Mouse (Mus musculus): Measurements from ENCODE around the gene Atp5d.
"Not testable (repeated sequence)": the region's sequence is repeated elsewhere in the genome, so short reads cannot be mapped to it uniquely, and the experiment has no call there.

Atp5d gene

DNA sequence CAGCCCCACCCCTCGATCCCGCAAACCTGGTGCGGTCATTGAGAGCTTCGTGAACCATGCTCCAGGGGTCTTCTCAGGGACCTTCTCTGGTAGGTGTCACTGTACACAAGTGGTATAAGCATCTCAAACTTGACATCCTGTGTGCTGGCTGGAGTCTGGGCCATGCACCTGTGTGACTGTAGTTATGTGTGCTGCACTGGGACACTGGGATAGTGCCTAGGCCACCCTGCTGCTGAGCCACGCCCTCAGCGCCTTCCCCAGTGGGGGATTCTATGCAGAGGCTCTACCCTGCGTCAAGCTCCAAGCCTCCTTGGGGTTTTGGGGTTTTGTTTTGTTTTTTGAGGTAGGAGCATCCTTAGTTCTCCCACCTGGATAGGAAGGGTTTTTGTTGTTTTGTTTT is 16.0 kb downstream of the Atp5d start:
- no peak for DNase-seq (ENCODE audit: low spot score)

DNA sequence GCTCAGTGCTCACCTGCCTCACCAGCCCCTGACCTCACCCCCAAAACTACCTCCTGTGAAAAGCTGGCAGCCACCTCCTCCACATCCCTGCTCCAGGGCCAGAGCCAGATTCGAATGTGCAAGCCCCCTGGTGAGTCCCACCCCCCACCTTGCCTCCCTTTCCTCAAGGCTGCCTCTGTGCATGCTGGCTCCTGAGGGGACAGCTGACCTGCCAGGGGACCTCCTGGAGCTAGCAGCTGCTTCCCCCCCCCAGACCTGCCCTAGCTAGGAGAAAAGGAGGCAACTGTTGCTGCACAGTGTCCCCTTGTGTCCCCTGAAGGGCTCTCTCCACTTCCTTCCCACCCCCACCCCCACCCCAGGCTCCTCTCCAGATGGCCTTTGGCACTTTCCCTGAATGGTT is 16.8 kb downstream of the Atp5d start:
- DNase-seq (ENCODE audit: low spot score): no peak

DNA sequence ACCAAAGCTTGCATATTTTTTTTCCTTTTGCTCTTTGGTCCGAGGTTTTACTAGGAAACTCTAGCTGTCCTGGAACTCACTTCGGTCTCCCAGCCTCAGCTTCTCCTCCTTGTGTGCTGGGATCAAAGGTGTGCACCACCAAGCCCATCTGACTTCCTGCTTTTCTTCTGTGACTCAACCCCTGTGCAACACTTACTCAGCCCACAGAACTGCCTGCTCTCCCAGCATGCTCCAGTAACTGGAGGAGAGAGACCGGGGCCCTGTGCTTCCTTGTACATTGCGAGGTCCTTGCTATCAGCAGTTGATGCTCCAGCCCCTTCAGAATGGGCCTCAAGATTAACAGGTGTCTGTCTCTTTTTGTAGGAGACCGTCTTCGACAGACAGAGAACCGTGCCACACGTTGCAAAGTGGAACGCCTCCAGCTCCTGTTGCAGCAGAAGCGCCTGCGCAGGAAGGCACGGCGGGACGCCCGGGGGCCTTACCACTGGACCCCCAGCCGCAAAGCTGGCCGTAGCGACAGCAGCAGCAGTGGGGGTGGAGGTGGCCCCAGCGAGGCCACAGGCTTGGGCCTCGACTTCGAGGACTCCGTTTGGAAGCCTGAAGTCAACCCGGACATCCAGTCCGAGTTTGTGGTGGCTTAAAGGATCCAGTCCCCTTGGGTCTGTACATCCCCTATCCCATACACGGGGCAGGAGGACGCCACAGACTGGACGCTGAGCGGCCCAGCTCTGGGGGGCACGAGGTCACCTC is 17.7 kb downstream of the Atp5d start:
- DNase-seq (ENCODE audit: low spot score): no peak

DNA sequence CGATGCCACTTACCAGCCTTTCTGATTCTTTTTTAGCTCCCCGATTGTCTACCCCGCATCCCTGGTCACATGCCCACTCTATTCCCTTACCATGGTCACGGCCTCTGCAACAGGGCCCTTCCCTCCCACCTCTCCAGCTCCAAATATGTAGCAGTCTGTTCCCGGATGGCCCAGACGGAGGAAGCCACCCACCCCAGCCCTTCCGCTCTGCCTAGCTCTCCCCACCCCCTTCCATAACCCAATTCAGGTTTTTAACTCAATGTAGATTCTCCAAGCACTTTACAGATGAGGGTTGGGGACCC is 18.3 kb downstream of the Atp5d start:
- DNase-seq (ENCODE audit: low spot score): no peak

DNA sequence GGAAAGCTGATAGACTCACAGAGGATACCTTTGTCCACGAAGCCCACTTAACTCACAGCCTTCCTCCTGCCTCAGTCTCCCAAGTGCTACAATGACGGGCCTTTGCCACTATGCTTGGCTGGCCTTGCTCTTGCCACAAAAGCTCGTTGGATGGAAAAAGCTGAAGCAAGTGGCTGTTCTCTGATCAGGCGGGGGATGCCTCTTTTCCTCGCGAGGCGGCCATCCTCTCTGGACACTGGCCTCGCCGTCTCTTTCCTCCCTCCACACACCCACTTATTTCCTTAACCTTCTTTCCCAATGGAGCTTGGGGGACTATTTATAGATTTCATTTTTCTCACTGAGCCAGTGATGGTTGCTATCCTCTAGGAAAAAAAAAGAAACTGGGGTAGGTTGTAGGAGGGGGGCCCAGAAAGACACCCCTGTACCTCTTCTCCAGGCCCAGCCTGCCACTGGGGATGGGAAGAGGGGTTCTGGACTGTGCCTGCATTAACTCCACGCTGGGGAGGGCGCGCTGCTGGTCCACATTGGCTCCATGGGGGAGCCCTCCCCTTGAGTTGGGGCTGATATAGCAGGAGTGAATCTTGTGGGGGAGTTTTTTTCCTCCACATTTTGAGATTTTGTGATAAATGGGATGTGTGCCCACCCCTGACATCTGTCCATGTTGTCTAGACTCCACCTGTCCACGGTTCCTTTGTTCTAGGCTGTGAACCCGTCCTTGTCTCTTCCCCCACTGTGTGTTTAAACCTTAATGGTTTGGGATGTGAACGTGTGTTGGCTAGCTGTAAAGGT is 18.9 kb downstream of the Atp5d start:
- no peak for DNase-seq (ENCODE audit: low spot score)

DNA sequence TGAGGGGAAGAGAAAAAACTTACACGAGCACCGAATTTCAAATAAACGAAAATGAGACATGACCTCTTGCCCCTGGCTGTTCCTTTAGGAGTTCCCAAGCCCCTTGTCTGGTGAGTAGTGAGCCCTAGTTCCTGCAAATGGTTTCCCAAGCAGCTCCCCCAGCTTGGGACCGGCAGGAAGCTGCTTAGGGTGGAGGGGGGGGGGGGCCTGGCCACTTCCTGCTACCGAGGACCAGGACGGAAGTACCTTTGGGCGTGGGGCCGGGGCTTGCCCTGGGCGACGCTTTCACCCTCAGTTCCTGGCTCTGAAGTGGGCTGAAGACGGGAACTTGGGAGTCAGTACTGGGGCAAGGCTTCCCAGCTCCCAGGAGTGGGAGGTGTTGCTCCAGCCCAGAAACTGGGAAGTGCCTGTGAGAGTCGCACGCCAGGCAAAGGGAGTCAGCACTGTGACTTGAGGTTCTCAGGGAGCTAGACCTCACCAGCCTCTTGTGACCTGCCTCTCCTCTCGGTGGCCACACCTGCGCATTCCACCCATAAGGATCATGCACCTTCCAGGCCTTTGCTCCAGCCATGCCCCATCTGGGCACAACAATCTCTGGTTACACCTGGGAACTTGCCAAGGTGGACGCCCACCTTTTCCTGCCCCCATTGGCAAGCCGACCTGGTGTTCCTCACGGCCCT is 20.0 kb downstream of the Atp5d start:
- peak; percentile 54 for DNase-seq (ENCODE audit: low spot score)

DNA sequence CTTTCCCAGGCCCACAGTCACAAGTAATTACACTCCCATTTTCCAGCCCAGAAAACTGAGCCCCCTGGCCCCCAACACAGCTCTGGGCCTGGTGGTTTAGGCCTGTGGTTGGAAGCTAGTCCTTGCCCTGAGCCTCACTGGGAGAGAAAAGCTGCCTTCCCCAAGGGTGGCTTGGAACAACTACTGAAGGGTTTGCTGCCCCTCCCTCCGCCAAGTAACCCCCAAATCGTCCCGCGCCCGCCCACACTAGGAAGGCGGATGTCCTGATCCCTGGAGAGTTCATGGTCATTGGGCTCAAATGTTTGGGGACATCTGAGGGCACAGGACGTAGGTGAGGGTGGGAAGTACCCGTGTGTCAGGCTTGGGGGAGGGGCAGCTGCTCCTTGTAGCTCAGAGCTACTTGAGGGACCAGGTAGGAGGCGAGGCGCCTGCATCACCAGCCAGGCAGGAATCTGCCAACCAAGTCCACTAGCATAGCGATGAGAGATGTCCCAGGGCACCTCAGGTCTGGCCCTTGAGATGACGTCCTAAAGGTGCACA is 20.7 kb downstream of the Atp5d start:
- DNase-seq (ENCODE audit: low spot score): peak; percentile 51

DNA sequence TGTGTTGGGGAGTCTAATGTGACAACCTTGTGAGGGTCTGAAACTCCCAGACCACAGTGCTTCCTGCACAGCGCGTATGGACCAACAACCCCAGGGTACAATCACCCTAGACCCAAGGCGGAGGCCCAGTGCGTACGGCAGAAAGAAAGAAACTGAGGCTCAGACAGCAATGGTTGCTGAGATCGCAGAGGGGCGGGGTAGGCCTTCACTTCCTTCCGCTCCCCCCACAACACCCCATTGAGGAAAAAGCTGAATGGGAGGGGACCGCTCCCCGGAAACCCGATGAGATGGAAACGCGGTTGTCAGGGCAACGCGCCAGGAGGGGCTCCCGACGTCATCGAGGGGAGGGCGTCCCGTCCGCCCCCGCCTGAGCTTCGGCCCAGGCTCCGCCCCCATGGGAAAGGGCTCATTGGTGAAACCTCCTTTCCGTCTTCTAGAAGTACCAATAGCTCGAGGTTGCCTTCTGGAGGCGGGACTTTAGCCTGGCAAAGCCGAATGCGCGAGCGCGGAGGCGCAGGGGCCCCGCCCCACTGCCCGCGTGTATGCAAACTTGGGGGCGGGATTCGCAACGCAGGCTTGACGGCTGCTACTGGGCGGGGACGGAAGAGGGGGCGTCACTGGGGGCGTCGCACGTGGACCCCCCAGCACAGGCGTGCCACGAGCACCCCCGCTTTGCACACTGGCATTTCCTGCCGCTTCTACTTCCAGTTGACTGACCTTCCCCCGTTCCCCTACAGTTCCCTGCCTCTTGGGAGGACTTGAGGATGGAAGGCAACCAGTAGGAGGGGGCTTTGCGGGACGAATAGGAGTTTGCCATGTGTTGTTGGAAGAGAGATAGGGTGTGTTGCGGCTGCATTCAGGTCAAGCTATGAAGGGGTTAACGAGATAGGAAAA is 21.4 kb downstream of the Atp5d start:
- DNase-seq (ENCODE audit: low spot score): peak; percentile 99

DNA sequence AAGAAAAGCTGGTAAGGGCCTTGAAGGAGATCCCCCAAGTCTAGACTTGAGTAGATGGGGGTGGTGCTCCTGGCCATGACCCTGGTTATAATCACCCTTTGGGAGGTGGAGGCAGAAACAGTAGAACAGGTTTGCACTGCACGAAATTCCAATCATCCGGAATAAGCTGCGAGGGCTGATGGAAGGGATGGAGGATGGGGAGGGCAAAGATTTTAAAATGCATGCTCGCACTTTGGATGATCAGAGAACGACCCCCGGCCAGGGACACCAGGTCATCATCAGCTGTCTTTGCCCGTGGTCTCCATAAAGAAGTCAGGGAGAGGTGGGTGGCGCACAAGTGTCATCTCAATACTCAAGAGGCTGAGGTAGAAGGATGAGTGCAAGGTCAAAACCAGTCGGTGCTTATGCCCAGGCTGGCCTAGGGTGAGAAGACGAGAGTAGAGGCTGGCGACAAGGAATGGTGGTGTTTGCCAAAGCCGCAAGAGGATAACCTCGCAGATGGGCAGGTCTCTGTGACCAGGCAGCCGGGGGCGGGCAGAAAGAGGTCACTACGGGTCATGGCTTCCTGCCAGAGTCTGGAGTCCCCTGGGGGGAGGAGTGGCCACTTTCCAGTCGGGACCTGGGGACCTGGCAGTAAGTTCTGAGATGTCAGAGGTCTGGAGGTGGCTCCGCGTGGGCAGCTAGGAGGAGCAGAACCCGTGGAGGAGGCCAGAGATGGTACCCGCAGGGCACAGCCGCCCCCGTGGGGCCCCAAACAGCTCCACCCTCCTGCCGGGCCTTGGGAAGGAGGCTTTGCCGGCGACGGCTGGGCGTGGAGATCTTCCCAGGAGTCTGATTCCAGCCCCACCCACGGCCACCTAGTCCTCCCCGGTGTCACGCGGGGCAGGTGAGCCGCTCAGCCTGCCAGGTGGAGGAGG is 22.3 kb downstream of the Atp5d start:
- peak; percentile 86 for DNase-seq (ENCODE audit: low spot score)

DNA sequence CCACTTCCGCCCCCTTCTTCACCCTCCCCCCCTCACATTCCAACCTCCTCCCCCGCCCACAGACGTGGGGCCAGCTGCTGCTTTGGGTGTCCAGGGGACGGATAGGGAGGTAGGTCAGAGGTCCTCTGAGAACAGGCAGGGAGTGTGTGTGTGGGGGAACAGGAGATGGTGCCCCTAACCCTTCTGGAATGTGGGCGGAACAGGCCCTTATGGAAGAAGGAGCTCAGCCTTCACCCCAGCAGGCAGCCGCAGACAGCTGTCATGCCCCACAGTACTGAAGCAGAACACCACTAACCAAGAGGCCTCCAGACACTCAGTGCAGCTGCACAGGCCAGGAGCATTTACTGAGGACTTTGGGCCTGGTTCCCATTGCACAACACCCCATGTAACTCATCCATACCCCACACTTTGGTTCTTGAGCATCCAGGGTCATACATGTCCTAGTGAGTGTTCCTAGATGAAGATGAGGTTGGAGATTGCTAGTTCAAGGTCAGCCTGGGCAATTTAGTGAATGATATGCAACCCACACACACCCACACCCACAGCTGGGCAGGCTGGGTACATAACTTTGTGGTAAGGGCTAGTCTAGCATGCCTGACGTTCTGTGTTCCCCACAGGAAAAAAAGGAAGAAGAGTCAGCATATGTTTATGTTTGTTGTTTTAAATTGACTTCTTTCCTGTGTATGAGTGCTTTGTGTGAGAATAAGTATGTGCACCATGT is 23.2 kb downstream of the Atp5d start:
- DNase-seq (ENCODE audit: low spot score): no peak

DNA sequence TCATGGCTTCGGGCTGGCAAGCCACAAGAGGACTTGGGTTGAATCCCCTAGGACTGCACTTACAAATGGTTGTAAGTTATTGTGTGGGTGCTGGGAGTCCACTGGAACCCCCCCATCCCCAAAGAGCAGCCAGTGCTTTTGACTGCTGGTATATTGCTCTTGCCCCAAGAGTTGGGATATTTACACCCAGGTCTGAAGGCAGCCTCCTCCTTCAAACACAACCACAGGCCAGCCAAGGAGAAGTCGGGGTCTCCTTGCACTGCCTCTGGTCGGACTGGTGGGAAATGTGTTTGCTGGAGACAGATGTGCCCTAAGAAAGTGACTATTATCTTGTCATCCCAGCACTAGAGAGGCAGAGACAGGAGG is 23.8 kb downstream of the Atp5d start:
- no peak for DNase-seq (ENCODE audit: low spot score)

DNA sequence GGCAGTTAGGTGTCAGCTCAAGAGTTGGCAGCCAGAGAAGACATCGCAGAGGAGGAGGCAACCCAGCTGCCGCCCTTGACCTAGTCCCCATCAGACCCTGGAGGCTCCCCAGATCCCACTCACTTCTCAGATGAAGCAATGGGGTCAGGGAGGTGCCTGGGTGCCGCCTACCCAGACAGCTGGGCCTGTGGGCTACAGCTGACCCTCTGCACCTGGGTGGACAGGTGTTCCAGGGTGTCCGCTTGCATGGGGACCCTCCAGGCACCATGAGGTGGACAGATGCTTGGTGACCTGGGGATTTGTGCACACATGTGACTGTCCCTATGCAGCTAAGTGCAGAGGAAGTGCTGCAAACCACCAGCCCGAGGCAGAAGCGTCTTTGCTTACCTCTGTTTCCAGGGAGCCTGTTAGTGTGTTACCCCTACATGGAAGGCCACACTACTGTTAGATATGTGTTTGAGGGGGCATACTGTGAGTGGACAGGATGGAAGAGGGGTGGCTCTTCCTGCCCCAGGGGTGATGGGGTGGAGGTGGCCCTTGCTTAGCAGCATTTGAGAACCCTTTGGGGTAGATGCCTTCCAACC is 24.4 kb downstream of the Atp5d start:
- no peak for DNase-seq (ENCODE audit: low spot score)

DNA sequence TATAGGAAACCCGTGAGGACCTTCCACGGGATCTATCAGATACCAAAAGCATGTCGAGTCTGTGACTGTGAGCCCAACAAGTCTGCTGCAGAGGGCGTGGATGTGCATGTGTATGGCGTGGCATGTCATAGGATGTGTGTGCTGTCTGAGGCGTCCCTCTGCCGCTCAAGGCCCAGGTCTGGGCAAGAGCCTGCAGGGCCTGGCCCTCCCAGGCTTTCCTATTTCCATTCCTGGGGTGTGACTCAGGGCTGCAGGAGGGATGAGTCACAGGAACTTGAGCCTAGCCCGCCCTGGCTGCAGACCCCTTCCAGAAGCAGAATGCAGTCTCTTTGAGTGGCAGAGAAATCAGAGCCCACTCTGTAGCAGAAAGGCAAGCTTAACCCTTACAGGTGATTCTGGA is 25.3 kb downstream of the Atp5d start:
- no peak for DNase-seq (ENCODE audit: low spot score)

DNA sequence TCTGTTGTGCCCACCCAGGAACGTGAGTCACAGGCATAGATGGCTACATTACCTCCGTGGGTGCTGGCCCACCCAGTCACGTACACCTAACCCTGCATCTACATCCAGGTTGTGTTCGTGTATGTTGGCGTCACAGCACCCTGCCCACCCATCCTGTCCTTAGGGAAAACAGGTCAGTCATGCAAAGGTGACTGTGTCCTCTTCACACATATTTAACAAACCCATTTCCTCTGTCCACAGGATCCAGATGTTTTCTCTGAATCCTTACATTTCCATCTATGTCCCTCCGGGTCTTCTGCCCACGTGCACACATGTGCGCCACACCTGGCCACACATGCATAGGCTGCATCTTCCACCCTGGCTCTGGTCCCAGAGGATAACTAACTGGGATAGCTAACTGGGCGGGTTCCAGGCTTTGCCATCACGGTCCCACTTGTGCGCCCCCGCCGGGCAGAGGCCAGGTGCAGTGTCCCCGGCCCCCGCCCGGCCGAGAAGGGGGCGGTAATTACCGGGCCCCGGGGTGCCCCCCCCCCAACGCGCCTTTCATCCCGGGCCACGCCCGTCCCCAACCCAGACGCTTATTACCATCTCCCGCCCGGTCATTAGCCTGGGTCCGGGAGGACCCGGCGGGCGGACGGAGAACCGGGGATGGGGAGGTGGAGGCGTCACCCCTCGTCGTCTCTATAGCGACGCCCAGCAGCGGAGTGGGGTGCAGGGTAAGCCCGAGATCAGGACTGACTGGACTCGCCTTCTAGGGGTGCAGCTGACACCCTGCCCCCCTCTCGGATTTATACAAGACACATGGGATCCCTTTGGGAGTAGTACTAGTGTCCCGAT is 25.9 kb downstream of the Atp5d start:
- DNase-seq (ENCODE audit: low spot score): no peak

DNA sequence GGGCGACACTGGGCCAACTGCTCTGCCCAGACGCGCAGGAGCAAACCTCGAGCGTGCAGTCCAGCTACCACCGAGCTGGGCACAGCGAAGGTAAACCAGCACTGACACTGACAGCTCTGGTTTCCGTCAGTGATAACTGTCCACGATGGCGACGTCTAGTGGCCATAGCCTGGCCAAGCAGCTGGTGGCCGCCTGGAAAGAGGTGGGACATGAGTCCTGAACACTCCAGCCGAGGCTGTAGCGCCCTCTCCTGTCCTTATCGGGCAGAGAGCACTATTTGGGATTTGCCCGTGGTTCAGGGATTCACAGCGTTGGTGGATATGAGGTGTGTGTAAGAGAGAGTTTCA is 26.5 kb downstream of the Atp5d start:
- peak; percentile 93 for DNase-seq (ENCODE audit: low spot score)

DNA sequence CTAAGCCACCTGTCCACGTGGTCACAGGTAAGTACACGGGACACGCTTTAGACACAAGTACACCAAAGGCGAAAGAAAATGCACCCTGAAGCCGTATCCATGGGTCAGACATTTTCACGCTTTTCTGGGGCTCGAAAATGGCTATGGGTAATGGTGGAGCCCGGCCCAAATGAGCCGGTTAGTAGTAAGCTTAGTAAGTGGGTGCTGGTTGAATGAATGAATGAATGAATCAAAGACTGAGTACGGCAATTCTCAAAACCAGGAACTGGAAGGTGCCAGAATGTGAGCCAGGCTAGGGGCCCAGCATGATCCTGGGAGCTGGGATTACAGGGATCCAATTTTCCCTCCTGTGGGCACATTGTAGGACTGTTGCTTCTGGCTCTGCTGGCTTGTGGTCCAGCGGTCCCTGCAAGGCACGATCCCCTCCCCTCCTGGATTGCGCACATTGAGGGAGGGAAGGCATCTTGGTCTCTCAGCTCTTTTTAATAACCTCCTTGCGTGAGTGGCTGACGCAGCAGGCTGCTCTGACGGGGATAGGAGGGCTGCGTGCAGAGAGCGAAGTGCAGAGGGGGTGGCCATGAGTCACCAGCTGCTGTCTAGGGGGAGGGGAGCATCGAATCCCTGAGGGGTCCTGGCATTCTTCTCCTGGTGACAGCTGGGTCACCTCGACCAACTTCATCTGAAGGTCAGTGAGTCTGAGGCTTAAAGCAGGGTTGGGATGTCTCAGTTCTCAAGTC is 27.1 kb downstream of the Atp5d start, which contains the start of gene Cirbp:
Cirbp (plus strand) TSS at position 594 of the 737 bp plus-strand sequence.
- no peak for DNase-seq (ENCODE audit: low spot score)

DNA sequence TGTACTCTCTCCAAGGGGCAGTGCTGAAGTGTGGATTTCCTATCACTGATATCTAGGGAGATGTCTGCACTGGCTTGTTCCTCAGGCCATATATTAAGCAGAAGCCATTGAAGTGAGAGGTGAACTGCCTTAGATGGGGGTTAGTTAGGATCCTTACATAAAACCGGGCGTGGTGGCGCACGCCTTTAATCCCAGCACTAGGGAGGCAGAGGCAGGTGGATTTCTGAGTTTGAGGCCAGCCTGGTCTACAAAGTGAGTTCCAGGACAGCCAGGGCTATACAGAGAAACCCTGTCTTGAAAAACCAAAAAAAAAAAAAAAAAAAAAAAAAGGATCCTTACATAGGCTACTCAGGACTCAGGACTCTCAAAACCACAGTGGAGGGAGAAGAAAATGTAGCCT is 27.7 kb downstream of the Atp5d start:
- not testable (repeated sequence) for DNase-seq (ENCODE audit: low spot score)

DNA sequence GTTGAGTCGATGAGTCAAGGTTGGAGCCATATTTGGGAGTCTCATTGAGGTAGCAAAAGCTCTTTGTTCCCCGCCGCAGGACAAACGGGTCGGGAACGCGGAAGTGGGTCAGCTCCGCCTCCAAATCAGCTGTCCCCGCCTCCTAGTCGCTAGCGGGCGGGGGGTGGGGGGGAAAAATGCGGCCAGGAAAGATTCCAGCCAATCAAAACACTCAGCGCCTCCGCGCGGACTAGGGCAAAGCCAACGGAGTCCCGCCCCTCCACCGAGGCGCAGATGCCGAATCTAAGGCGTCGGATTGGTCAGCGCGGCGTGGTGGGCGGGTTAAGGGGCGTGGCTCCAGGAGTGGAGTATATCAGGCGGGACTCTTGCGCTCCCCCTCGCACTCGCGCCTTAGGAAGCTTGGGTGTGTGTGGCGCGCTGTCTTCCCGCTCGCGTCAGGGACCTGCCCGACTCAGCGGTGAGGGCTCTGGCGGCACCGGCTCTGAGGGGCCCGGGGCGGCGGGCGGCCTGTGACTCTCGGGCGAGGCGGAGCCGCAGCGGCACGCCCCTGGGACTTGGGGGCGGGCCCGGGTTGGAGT is 29.1 kb downstream of the Atp5d start:
- peak; percentile 98 for DNase-seq (ENCODE audit: low spot score)
